Mouse (Mus musculus) cerebellum, adult 2 months (tissue): ENCODE results near the gene Sh3gl2.

Experiments used
- CTCF ChIP-seq: fragments of 200-500 bp; IDR thresholded peaks from 2 replicates; pipeline ENCODE4 v1.5.1; 2011; ENCODE audit warnings: low read depth, mild to moderate bottlenecking, control low read depth, low read length, moderate library complexity, borderline replicate concordance; ENCODE audit not compliant: insufficient read depth
- POLR2A ChIP-seq: fragments of 200-500 bp; IDR thresholded peaks from 2 replicates; pipeline ENCODE4 v1.6.1; 2011; ENCODE audit warnings: low read length, control low read depth, borderline replicate concordance; ENCODE audit not compliant: insufficient read depth

- TF ChIP-seq CTCF (no peak), POLR2A (no peak)
Observed at GRCm38 (mm10) chr4:85260687-85261658, 56.0 kb downstream of the Sh3gl2 start.
